Mouse (Mus musculus) adrenal gland (tissue): ENCODE measurements around the gene Gm13057.
"Not testable (repeated sequence)": the region's sequence is repeated elsewhere in the genome, so short reads cannot be mapped to it uniquely, and the experiment has no call there.

Experiments used
- intact Hi-C: fragments of 180-260 bp; cut with DNase I; formaldehyde crosslinking; loops from one replicate; pipeline ENCODE4 v1.15.1; 2025
- long read RNA-seq, 2 experiments: library from polyadenylated mRNA; unstranded; transcript quantifications; one replicate each; pipeline ENCODE4 v2.0.0; 2020; ENCODE audit warnings: borderline replicate concordance in 1 of 2; ENCODE audit not compliant: insufficient replicate concordance in 1 of 2

Gene Gm13057
- long read RNA-seq, experiment 1, result 0 reads
- long read RNA-seq, experiment 2, result 0 reads

GRCm38 (mm10) chr4:143551400-143551799 lies at the start of gene Gm13057, which contains the start of gene BC080695:
Gene Gm13057 (plus strand): TSS chr4:143551709.
Gene BC080695 (plus strand): TSS chr4:143551700.
- intact Hi-C loops, result not testable (repeated sequence)

- intact Hi-C loops, result no loop called here
These were observed 40.5 kb upstream of the Gm13057 start, which contains the start of gene Gm13043 for GRCm38 (mm10) chr4:143511043-143511442. Gene Gm13043 (plus strand): TSS chr4:143511343.

GRCm38 (mm10) chr4:143535654-143536053 lies 15.9 kb upstream of the Gm13057 start, which contains the start of gene Gm13040:
Gene Gm13040 (plus strand): TSS chr4:143535954.
- intact Hi-C loops, result not testable (repeated sequence)
